Mouse (Mus musculus) CD8-positive naive resting alpha-beta T cell, adult 2 months (primary cell): Measurements from ENCODE around the gene Ttc9b.

Experiments
- DNase-seq, 2 experiments: peaks; one replicate each; pipeline ENCODE4 v3.0.0; 2022; ENCODE audit warnings: low read depth in 2 of 2, low spot score in 2 of 2

Ttc9b gene

DNA sequence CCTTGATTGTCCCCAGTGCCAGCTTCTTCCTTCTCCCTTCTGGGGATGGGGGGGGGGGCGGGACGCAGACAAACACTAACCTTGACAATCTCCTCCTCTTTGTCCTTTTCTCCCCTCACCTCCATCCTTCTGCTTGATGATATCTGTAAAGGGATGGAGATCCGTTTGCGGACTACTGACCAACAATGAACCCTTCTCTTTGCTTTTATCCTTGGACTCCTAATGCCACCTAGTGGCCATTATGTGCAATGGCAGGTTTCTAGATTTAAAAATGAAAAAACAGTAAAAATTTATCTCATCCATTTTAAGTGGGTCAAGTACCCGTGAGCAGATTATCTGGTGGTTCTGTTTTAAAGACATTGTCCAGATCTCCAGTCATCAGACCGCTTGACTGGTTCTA lies 32.0 kb downstream of the Ttc9b start:
- DNase-seq: no peak

DNA sequence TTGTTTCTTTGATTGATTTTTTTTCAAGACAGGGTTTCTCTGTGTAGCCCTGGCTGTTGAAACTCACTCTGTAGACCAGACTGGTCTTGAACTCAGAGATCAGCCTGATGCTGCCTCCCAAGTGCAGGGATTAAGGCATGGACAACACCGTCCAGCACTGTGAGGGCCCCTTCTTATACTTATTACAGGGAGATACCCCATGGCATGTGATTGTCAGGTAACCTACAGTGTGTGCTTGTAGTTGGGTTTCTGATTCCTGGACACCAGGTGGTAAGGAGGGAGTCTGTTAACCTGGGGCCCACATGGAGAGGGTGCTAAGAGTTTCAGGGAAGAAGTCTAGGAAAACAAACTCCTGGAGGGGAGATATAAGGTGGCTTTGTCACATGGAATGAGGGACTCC lies 33.3 kb downstream of the Ttc9b start:
- no peak for DNase-seq

DNA sequence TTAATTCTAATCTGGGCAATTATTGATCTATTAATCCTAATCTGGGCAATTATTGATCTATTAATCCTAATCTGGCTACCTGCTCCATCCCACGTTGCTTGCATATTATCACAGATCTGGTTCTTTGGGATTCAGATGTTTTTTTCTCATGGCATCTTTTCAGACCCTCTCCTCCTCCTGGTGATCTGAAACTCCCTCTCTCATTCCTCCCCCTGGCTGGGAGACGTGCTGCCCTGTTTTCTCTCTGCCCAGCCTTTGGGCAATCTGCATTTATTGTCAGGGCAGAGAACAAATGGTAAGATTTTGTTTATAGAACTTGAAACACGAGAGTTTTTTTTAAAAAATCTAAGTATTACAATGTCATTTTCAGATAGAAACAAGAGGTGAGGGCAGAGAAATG lies 34.1 kb downstream of the Ttc9b start:
- no peak for DNase-seq

DNA sequence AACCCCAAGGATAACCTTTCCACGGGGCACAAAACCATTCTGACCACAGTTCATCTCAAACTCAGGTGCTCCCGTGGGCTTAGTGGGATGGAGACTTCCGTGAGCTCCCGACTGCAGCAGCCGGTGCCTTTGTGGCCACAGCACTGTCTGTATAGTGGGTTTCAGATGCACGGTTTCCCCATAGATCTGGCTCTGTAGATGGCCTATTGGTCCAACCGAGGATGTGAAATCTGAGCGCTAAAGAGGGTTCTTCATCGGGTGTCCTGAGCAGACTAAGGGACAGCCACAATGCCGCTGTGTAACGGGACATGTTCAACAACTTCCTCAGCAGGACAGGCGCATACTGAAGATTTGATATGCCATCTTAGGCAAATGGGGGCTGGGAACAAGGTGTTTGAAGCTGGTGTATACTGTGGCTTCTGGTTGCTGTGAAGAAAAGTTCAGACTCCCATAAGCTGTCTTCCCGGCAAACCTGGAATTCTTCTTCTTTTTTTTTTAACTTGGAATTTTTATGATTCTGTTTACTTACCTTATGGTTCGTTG lies 34.6 kb downstream of the Ttc9b start:
- no peak for DNase-seq

DNA sequence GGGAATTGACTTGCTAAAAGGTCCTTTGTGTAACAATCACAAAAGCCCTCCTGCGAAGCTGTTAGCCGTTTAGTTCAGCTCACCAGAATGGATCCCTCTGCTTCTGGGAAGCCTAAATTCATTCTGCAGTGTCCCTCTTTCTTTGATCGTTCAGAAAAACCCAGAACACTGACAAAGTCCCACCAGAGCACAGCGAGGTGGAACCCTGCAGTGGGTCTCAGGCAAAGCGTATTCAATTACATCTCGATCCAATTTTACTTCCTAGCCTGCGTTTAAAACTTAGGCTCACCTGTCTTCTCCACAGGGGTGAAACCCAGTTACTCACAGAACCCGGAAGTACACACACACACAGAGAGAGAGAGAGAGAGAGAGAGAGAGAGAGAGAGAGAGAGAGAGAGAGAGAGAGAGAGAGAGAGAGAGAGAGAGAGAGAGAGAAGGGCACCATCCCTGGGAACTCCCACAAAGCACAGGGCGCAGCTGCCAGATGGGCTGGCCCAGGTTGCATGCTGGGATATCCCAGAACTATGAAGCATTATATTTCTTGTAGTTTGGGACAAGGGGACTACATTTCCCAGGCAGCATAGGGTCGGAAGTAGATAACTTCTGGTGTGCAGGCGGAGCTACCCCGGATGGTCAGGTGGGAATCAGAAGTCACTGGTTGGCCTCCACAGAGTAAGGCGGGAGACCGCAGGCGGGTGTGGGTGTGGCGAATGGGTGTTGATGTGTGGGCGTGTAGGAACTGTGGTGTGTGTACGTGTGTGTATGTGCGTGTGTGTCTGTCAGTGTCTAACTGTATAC lies 35.3 kb downstream of the Ttc9b start, which contains the start of gene Zfp607b:
Gene Zfp607b, plus strand, starts transcription at position 526 of the 798 bp plus-strand sequence.
- DNase-seq: peak; percentile 92 to 94

DNA sequence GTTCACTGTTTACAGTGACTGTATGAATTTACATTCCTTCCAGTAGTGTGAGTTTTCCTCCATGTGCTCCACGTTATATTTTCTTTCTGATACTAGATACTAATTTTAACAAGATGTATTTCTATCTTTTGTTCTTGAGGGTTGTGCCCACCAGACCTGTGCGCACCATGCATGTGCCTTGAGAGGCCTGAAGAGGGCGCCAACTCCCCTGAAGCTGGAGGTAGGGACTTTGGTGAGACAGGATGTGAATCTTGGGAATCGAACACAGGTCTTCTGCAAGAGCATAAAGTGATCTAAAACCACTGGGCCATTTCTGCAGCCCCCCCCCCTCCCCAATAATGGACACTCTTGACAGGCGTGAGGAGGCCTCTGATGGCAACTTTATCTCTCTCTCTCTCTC lies 37.4 kb downstream of the Ttc9b start:
- peak; percentile 31 to 53 for DNase-seq

DNA sequence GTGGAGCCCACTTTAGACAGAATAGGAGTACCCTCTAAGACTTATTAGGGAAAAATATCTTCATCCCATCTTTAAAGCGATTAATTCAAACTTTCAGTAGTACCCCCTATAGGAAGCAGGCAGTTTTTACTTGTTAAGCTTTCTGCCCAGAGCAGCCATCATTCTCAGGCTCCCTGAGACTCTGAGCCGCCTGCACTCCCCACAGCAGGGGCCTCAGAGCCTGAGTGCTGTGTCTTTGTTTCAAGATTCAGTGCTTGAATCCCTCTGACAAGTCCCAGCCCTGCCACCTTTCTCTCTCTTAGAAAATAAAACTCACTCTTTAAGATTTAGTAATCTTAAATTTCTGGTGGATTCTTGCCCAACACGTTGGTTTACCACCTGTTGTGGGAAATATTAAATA lies 43.0 kb downstream of the Ttc9b start:
- DNase-seq: no peak
